Mouse (Mus musculus) hindbrain, embryonic 13.5 days (tissue): ENCODE measurements around the gene Chd1l. TPM values are rescaled to one million over a fixed set of nuclear protein-coding genes. Genes with fewer than 3 reads are reported as not detected.

ENCODE experiments used
- ATAC-seq: fragments of 200-750 bp; cut with Nextera tagmentation; 2 replicates; pipeline ENCODE4 v1.8.0; 2017; ENCODE audit warnings: moderate TSS enrichment; ENCODE audit not compliant: low FRiP score
- H3K27ac ChIP-seq: fragments of 300-500 bp; sonication (generic); 2 replicates; pipeline ENCODE4 v1.5.1; 2015; ENCODE audit warnings: inconsistent platforms, mild to moderate bottlenecking, moderate library complexity
- H3K27me3 ChIP-seq: fragments of 300-500 bp; sonication (generic); 2 replicates; pipeline ENCODE4 v1.6.1; 2015; ENCODE audit warnings: mild to moderate bottlenecking, inconsistent platforms
- H3K36me3 ChIP-seq: fragments of 300-500 bp; sonication (generic); 2 replicates; pipeline ENCODE4 v1.6.1; 2015; ENCODE audit warnings: mild to moderate bottlenecking, inconsistent platforms
- H3K4me1 ChIP-seq: fragments of 300-500 bp; sonication (generic); replicated peaks from 2 replicates; pipeline ENCODE4 v1.6.1; 2015; ENCODE audit warnings: inconsistent platforms
- H3K4me2 ChIP-seq: fragments of 300-500 bp; sonication (generic); 2 replicates; pipeline ENCODE4 v1.6.1; 2015; ENCODE audit warnings: inconsistent platforms, mild to moderate bottlenecking, moderate library complexity
- H3K4me3 ChIP-seq: fragments of 300-500 bp; sonication (generic); 2 replicates; pipeline ENCODE4 v1.5.1; 2015; ENCODE audit warnings: mild to moderate bottlenecking, inconsistent platforms
- H3K9ac ChIP-seq: fragments of 300-500 bp; sonication (generic); 2 replicates; pipeline ENCODE4 v1.6.1; 2015; ENCODE audit warnings: mild to moderate bottlenecking, inconsistent platforms
- H3K9me3 ChIP-seq: fragments of 300-500 bp; sonication (generic); 2 replicates; pipeline ENCODE4 v1.6.1; 2016; ENCODE audit warnings: inconsistent platforms
- WGBS: fragments of 180-500 bp; shearing (Covaris S2); methylation state at CpG from one replicate; pipeline ENCODE4 v1.1.7; 2015; 5-methylcytosine and 5-hydroxymethylcytosine counted together
- polyA plus RNA-seq: library from polyadenylated mRNA; unstranded; fragments of >200 nt; fragmentation: Nextera tagmentation; extraction: Ambion mirVana; gene quantifications from 2 replicates; pipeline ENCODE4 v1.2.1, GENCODE M21; 2015

The Chd1l gene
- polyA plus RNA-seq, 1 experiment from 2014 or later, result 7.2 TPM

- Histone ChIP-seq H3K9ac (no peak overlapping the region), H3K9me3 (no peaks in the 10 kb centered on the region), H3K4me2 (no peak overlapping the region), H3K4me1 (no peaks in the 10 kb centered on the region), H3K27ac (no peak overlapping the region), H3K4me3 (no peak overlapping the region), H3K36me3 (peaks cover 4% of the 10 kb centered on the region; the same call in 1 of the 2 replicates), H3K27me3 (no peaks in the 10 kb centered on the region)
- WGBS, result 90% methylated on average over 5 of the region's 5 CpGs
- no peak for ATAC-seq
Measured at GRCm38 (mm10) chr3:97564588-97564987, 45.4 kb downstream of the Chd1l start.

- Histone ChIP-seq H3K27ac (no peak overlapping the region), H3K9ac (no peak overlapping the region), H3K36me3 (peaks cover 4% of the 10 kb centered on the region; the same call in 1 of the 2 replicates), H3K4me3 (no peak overlapping the region), H3K4me1 (no peaks in the 10 kb centered on the region), H3K4me2 (no peak overlapping the region), H3K9me3 (no peaks in the 10 kb centered on the region), H3K27me3 (no peaks in the 10 kb centered on the region)
- ATAC-seq, result no peak
- WGBS, result 90% methylated on average over 5 of the region's 5 CpGs
Measured at GRCm38 (mm10) chr3:97558554-97558953, 51.4 kb downstream of the Chd1l start.

GRCm38 (mm10) chr3:97546205-97546604 is 63.8 kb downstream of the Chd1l start:
- H3K27me3 ChIP-seq, result no peaks in the 10 kb centered on the region
- 27% methylated on average over 8 of the region's 8 CpGs for WGBS
- no peak overlapping the region for H3K4me2 ChIP-seq
- H3K9me3 ChIP-seq, result no peaks in the 10 kb centered on the region
- H3K27ac ChIP-seq, result no peak overlapping the region
- ATAC-seq, result no peak
- no peaks in the 10 kb centered on the region for H3K36me3 ChIP-seq
- no peak overlapping the region for H3K9ac ChIP-seq
- no peak overlapping the region for H3K4me3 ChIP-seq
- H3K4me1 ChIP-seq, result no peaks in the 10 kb centered on the region

- Histone ChIP-seq H3K9me3 (no peaks in the 10 kb centered on the region), H3K9ac (no peak overlapping the region), H3K27me3 (no peaks in the 10 kb centered on the region), H3K36me3 (no peaks in the 10 kb centered on the region), H3K4me1 (no peaks in the 10 kb centered on the region), H3K4me2 (no peak overlapping the region), H3K4me3 (no peak overlapping the region), H3K27ac (no peak overlapping the region)
- no peak for ATAC-seq
- WGBS, result 6% methylated on average over 1 of the region's 1 CpGs
Measured at GRCm38 (mm10) chr3:97540171-97540570, 69.8 kb downstream of the Chd1l start.

- Histone ChIP-seq H3K36me3 (no peaks in the 10 kb centered on the region), H3K27me3 (no peaks in the 10 kb centered on the region), H3K4me1 (no peaks in the 10 kb centered on the region), H3K27ac (no peak overlapping the region), H3K9ac (no peak overlapping the region), H3K9me3 (no peaks in the 10 kb centered on the region), H3K4me3 (no peak overlapping the region), H3K4me2 (no peak overlapping the region)
- ATAC-seq, result no peak
- 72% methylated on average over 1 of the region's 1 CpGs for WGBS
Measured at GRCm38 (mm10) chr3:97538634-97539033, 71.4 kb downstream of the Chd1l start.

- Histone ChIP-seq H3K4me2 (no peak overlapping the region), H3K4me3 (no peak overlapping the region), H3K27ac (no peak overlapping the region), H3K4me1 (no peaks in the 10 kb centered on the region), H3K9me3 (no peaks in the 10 kb centered on the region), H3K36me3 (no peaks in the 10 kb centered on the region), H3K9ac (no peak overlapping the region), H3K27me3 (no peaks in the 10 kb centered on the region)
- WGBS, result 85% methylated on average over 2 of the region's 2 CpGs
- ATAC-seq, result no peak
Measured at GRCm38 (mm10) chr3:97537006-97537405, 73.0 kb downstream of the Chd1l start.

- H3K27me3 ChIP-seq, result no peaks in the 10 kb centered on the region
- H3K27ac ChIP-seq, result no peak overlapping the region
- H3K9ac ChIP-seq, result no peak overlapping the region
- 88% methylated on average over 5 of the region's 5 CpGs for WGBS
- no peak overlapping the region for H3K4me3 ChIP-seq
- no peak overlapping the region for H3K4me2 ChIP-seq
- no peaks in the 10 kb centered on the region for H3K9me3 ChIP-seq
- H3K36me3 ChIP-seq, result no peaks in the 10 kb centered on the region
- ATAC-seq, result no peak
- H3K4me1 ChIP-seq, result no peaks in the 10 kb centered on the region
Measured at GRCm38 (mm10) chr3:97535660-97536059, 74.3 kb downstream of the Chd1l start.

GRCm38 (mm10) chr3:97525458-97525857 is 84.5 kb downstream of the Chd1l start:
- H3K4me3 ChIP-seq, result no peak overlapping the region
- no peaks in the 10 kb centered on the region for H3K36me3 ChIP-seq
- H3K27ac ChIP-seq, result peak overlapping the region; percentile 62

GRCm38 (mm10) chr3:97524835-97525234 is 85.2 kb downstream of the Chd1l start:
- Histone ChIP-seq H3K9ac (no peak overlapping the region), H3K4me2 (no peak overlapping the region), H3K36me3 (no peaks in the 10 kb centered on the region), H3K4me1 (peaks cover 28% of the 10 kb centered on the region), H3K4me3 (no peak overlapping the region), H3K27me3 (no peaks in the 10 kb centered on the region), H3K9me3 (no peaks in the 10 kb centered on the region), H3K27ac (no peak overlapping the region)
- ATAC-seq, result no peak
- 84% methylated on average over 5 of the region's 5 CpGs for WGBS

More at GRCm38 (mm10) chr3:97525458-97525857, 84.5 kb downstream of the Chd1l start:
- Histone ChIP-seq H3K27me3 (no peaks in the 10 kb centered on the region), H3K4me1 (peaks cover 28% of the 10 kb centered on the region), H3K9ac (no peak overlapping the region), H3K4me2 (no peak overlapping the region), H3K9me3 (no peaks in the 10 kb centered on the region)
- WGBS, result 63% methylated on average over 8 of the region's 8 CpGs
- no peak for ATAC-seq

- Histone ChIP-seq H3K27me3 (no peaks in the 10 kb centered on the region), H3K27ac (peak overlapping the region; percentile 77), H3K36me3 (no peaks in the 10 kb centered on the region), H3K4me2 (0 out of 2 replicates have a peak overlapping the region, but pooled peaks have one; percentile 9), H3K9ac (no peak overlapping the region), H3K4me1 (peaks cover 28% of the 10 kb centered on the region), H3K9me3 (peaks cover 17% of the 10 kb centered on the region; the same call in 1 of the 2 replicates), H3K4me3 (no peak overlapping the region)
- peak; percentile 84 for ATAC-seq
- 61% methylated on average over 13 of the region's 13 CpGs for WGBS
Measured at GRCm38 (mm10) chr3:97521946-97522731, 87.9 kb downstream of the Chd1l start.

GRCm38 (mm10) chr3:97519883-97520282 is 90.1 kb downstream of the Chd1l start:
- H3K27me3 ChIP-seq, result no peaks in the 10 kb centered on the region
- H3K9me3 ChIP-seq, result peaks cover 17% of the 10 kb centered on the region; the same call in 1 of the 2 replicates
- H3K4me2 ChIP-seq, result no peak overlapping the region
- H3K4me3 ChIP-seq, result no peak overlapping the region
- H3K27ac ChIP-seq, result no peak overlapping the region
- peaks cover 28% of the 10 kb centered on the region for H3K4me1 ChIP-seq
- H3K9ac ChIP-seq, result no peak overlapping the region
- H3K36me3 ChIP-seq, result no peaks in the 10 kb centered on the region
- no peak for ATAC-seq
- 96% methylated on average over 11 of the region's 11 CpGs for WGBS

GRCm38 (mm10) chr3:97512296-97512695 is 97.7 kb downstream of the Chd1l start:
- Histone ChIP-seq H3K27ac (no peak overlapping the region), H3K4me2 (no peak overlapping the region), H3K4me3 (no peak overlapping the region), H3K36me3 (no peaks in the 10 kb centered on the region), H3K4me1 (peaks cover 8% of the 10 kb centered on the region; the same call in 1 of the 2 replicates), H3K9ac (no peak overlapping the region), H3K27me3 (no peaks in the 10 kb centered on the region), H3K9me3 (0 out of 2 replicates have a peak, but pooled peaks cover 1% of the 10 kb centered on the region)
- ATAC-seq, result no peak
- 92% methylated on average over 3 of the region's 3 CpGs for WGBS
